Mouse (Mus musculus): ENCODE data around the gene Shd. TPM values are rescaled to one million over a fixed set of nuclear protein-coding genes. Genes with fewer than 3 reads are reported as not detected.
A peak's percentile ranks its signal among the peaks of the same experiment; 100 is the strongest.

Shd gene
- polyA plus RNA-seq, 1 experiment = 3.4 TPM

- Histone ChIP-seq H3K27ac (ENCODE audit: insufficient read depth, low read depth, low read length) (peak overlapping the region; percentile 98), H3K36me3 (ENCODE audit: control insufficient read depth, insufficient read depth, low read length) (peaks cover 11% of the 10 kb centered on the region), H3K4me1 (ENCODE audit: control insufficient read depth, insufficient read depth, insufficient read length, low read length) (peaks cover 15% of the 10 kb centered on the region), H3K4me3 (ENCODE audit: low read depth, low read length) (peak overlapping the region; percentile 86), H3K27me3 (ENCODE audit: control insufficient read depth, insufficient read depth, low read length) (no peaks in the 10 kb centered on the region)
- WGBS = 13% methylated on average over 14 of the region's 14 CpGs
- TF ChIP-seq POLR2A (IDR thresholded peaks at IDR 0.05; ENCODE audit: low read depth, low read length) (no peak), CTCF (IDR thresholded peaks at IDR 0.05; ENCODE audit: extremely low read depth, insufficient read length, insufficient replicate concordance, low read depth, low read length) (no peak)
Observed at GRCm38 (mm10) chr17:56007444-56008355, 37.4 kb downstream of the Shd start.

GRCm38 (mm10) chr17:56008356-56009087 is 38.3 kb downstream of the Shd start:
- TF ChIP-seq POLR2A (IDR thresholded peaks at IDR 0.05; ENCODE audit: low read depth, low read length) = peak; percentile 41; the same call in 1 of the 2 replicates
- TF ChIP-seq CTCF (IDR thresholded peaks at IDR 0.05; ENCODE audit: extremely low read depth, insufficient read length, insufficient replicate concordance, low read depth, low read length) = no peak

GRCm38 (mm10) chr17:56009088-56009961 is 39.1 kb downstream of the Shd start:
- Histone ChIP-seq H3K27ac (ENCODE audit: insufficient read depth, low read depth, low read length) (peak overlapping the region; percentile 92), H3K4me3 (ENCODE audit: low read depth, low read length) (peak overlapping the region; percentile 86), H3K36me3 (ENCODE audit: control insufficient read depth, insufficient read depth, low read length) (peaks cover 13% of the 10 kb centered on the region), H3K4me1 (ENCODE audit: control insufficient read depth, insufficient read depth, insufficient read length, low read length) (peaks cover 12% of the 10 kb centered on the region), H3K27me3 (ENCODE audit: control insufficient read depth, insufficient read depth, low read length) (no peaks in the 10 kb centered on the region)
- WGBS = under 1% methylated on average over 61 of the region's 62 CpGs
- TF ChIP-seq POLR2A (IDR thresholded peaks at IDR 0.05; ENCODE audit: low read depth, low read length) (peak; percentile 92), CTCF (IDR thresholded peaks at IDR 0.05; ENCODE audit: extremely low read depth, insufficient read length, insufficient replicate concordance, low read depth, low read length) (peak; percentile 49; the same call in 1 of the 2 replicates)

More at GRCm38 (mm10) chr17:56008356-56009087, 38.3 kb downstream of the Shd start:
- Histone ChIP-seq H3K4me1 (ENCODE audit: control insufficient read depth, insufficient read depth, insufficient read length, low read length) (peaks cover 12% of the 10 kb centered on the region), H3K4me3 (ENCODE audit: low read depth, low read length) (peak overlapping the region; percentile 86), H3K27me3 (ENCODE audit: control insufficient read depth, insufficient read depth, low read length) (no peaks in the 10 kb centered on the region), H3K36me3 (ENCODE audit: control insufficient read depth, insufficient read depth, low read length) (peaks cover 10% of the 10 kb centered on the region), H3K27ac (ENCODE audit: insufficient read depth, low read depth, low read length) (peak overlapping the region; percentile 98)
- under 1% methylated on average over 21 of the region's 21 CpGs for WGBS

DNA sequence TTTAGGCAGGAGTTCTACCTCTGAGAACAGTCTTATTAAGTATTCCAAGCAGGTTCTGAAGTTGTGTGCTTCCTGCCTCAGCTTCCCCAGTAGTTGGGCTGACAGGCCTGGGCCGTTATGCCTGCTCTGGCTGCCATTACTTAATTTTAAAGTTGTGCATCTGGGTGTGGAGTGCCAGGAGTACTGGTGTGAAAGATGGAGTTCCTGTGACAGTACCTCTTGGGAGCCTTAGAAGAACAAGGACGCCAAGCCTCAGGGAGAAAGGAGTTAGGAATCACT is 39.6 kb downstream of the Shd start:
- 59% methylated on average over 2 of the region's 2 CpGs for WGBS
- no peaks in the 10 kb centered on the region for H3K27me3 ChIP-seq (ENCODE audit: control insufficient read depth, insufficient read depth, low read length)

GRCm38 (mm10) chr17:56010255-56010654 is 40.0 kb downstream of the Shd start:
- Histone ChIP-seq H3K4me1 (ENCODE audit: control insufficient read depth, insufficient read depth, insufficient read length, low read length) (peaks cover 9% of the 10 kb centered on the region), H3K27me3 (ENCODE audit: control insufficient read depth, insufficient read depth, low read length) (no peaks in the 10 kb centered on the region), H3K4me3 (ENCODE audit: low read depth, low read length) (peak overlapping the region; percentile 86), H3K27ac (ENCODE audit: insufficient read depth, low read depth, low read length) (0 out of 2 replicates have a peak overlapping the region, but pooled peaks have one; percentile 92), H3K36me3 (ENCODE audit: control insufficient read depth, insufficient read depth, low read length) (peaks cover 20% of the 10 kb centered on the region)
- TF ChIP-seq CTCF (IDR thresholded peaks at IDR 0.05; ENCODE audit: extremely low read depth, insufficient read length, insufficient replicate concordance, low read depth, low read length) (no peak), POLR2A (IDR thresholded peaks at IDR 0.05; ENCODE audit: low read depth, low read length) (no peak)
- WGBS = 60% methylated on average over 14 of the region's 14 CpGs

More for the DNA sequence above, 39.6 kb downstream of the Shd start:
- Histone ChIP-seq H3K27ac (ENCODE audit: insufficient read depth, low read depth, low read length) (peak overlapping the region; percentile 92; the same call in 1 of the 2 replicates), H3K36me3 (ENCODE audit: control insufficient read depth, insufficient read depth, low read length) (peaks cover 17% of the 10 kb centered on the region), H3K4me1 (ENCODE audit: control insufficient read depth, insufficient read depth, insufficient read length, low read length) (peaks cover 9% of the 10 kb centered on the region), H3K4me3 (ENCODE audit: low read depth, low read length) (peak overlapping the region; percentile 86)
- TF ChIP-seq CTCF (IDR thresholded peaks at IDR 0.05; ENCODE audit: extremely low read depth, insufficient read length, insufficient replicate concordance, low read depth, low read length) = no peak
- TF ChIP-seq POLR2A (IDR thresholded peaks at IDR 0.05; ENCODE audit: low read depth, low read length) = no peak

- Histone ChIP-seq H3K27ac (ENCODE audit: insufficient read depth, low read depth, low read length) (no peak overlapping the region), H3K36me3 (ENCODE audit: control insufficient read depth, insufficient read depth, low read length) (peaks cover 25% of the 10 kb centered on the region), H3K4me3 (ENCODE audit: low read depth, low read length) (peak overlapping the region; percentile 86), H3K4me1 (ENCODE audit: control insufficient read depth, insufficient read depth, insufficient read length, low read length) (peaks cover 9% of the 10 kb centered on the region), H3K27me3 (ENCODE audit: control insufficient read depth, insufficient read depth, low read length) (no peaks in the 10 kb centered on the region)
- TF ChIP-seq CTCF (IDR thresholded peaks at IDR 0.05; ENCODE audit: extremely low read depth, insufficient read length, insufficient replicate concordance, low read depth, low read length) (peak; percentile 100), POLR2A (IDR thresholded peaks at IDR 0.05; ENCODE audit: low read depth, low read length) (no peak)
- 4% methylated on average over 9 of the region's 9 CpGs for WGBS
Observed at GRCm38 (mm10) chr17:56010681-56011080, 40.4 kb downstream of the Shd start.

Measured in small intestine, adult 2 months (tissue).